Mouse (Mus musculus): ENCODE data around the gene Olfr951. TPM values are rescaled to one million over a fixed set of nuclear protein-coding genes. Genes with fewer than 3 reads are reported as not detected.

Gene Olfr951
- not detected in 2 replicates for polyA plus RNA-seq (2012; rRNA removed; ENCODE audit: low replicate concordance)

GRCm38 (mm10) chr9:39387110-39387509 is at the start of gene Olfr951:
Olfr951 (plus strand) TSS chr9:39387410.

GRCm38 (mm10) chr9:39427048-39427447 is 39.8 kb downstream of the Olfr951 start, which contains the start of gene Olfr952:
Olfr952 (minus strand) TSS chr9:39427148.

Other genes starting within 250 kb of the Olfr951 start
- not detected in 2 replicates for gene Olfr943, start 221.1 kb upstream of the Olfr951 start, polyA plus RNA-seq (2012; rRNA removed; ENCODE audit: low replicate concordance)
- not detected in 2 replicates for gene Olfr944, start 185.5 kb upstream of the Olfr951 start, polyA plus RNA-seq (2012; rRNA removed; ENCODE audit: low replicate concordance)
- not detected in 2 replicates for gene Olfr1537, start 137.4 kb upstream of the Olfr951 start, polyA plus RNA-seq (2012; rRNA removed; ENCODE audit: low replicate concordance)
- not detected in 2 replicates for gene Olfr945, start 110.6 kb upstream of the Olfr951 start, polyA plus RNA-seq (2012; rRNA removed; ENCODE audit: low replicate concordance)
- not detected in 2 replicates for gene Olfr948, start 61.4 kb upstream of the Olfr951 start, polyA plus RNA-seq (2012; rRNA removed; ENCODE audit: low replicate concordance)
- gene Olfr952, start 39.7 kb downstream of the Olfr951 start, polyA plus RNA-seq (2012; rRNA removed; ENCODE audit: low replicate concordance) = not detected in 2 replicates
- gene Olfr954, start 69.3 kb downstream of the Olfr951 start, polyA plus RNA-seq (2012; rRNA removed; ENCODE audit: low replicate concordance) = not detected in 2 replicates
- not detected in 2 replicates for gene Olfr955, start 84.5 kb downstream of the Olfr951 start, polyA plus RNA-seq (2012; rRNA removed; ENCODE audit: low replicate concordance)
- not detected in 2 replicates for gene Olfr44, start 106.6 kb downstream of the Olfr951 start, polyA plus RNA-seq (2012; rRNA removed; ENCODE audit: low replicate concordance)
- gene Olfr957, start 128.4 kb downstream of the Olfr951 start, polyA plus RNA-seq (2012; rRNA removed; ENCODE audit: low replicate concordance) = not detected in 2 replicates
- not detected in 2 replicates for gene Olfr958, start 166.6 kb downstream of the Olfr951 start, polyA plus RNA-seq (2012; rRNA removed; ENCODE audit: low replicate concordance)
- gene Olfr959, start 188.2 kb downstream of the Olfr951 start, polyA plus RNA-seq (2012; rRNA removed; ENCODE audit: low replicate concordance) = not detected in 2 replicates
- gene AW551984, start 217.0 kb downstream of the Olfr951 start, polyA plus RNA-seq (2012; rRNA removed; ENCODE audit: low replicate concordance) = 5.5 and 7.6 TPM in 2 replicates
- not detected in 2 replicates for gene Olfr148, start 223.2 kb downstream of the Olfr951 start, polyA plus RNA-seq (2012; rRNA removed; ENCODE audit: low replicate concordance)
- not detected in 2 replicates for gene Olfr960, start 234.0 kb downstream of the Olfr951 start, polyA plus RNA-seq (2012; rRNA removed; ENCODE audit: low replicate concordance)

Data from mammary gland, adult 2 months (tissue).